Mouse (Mus musculus): ENCODE measurements around the gene Shb. TPM values are rescaled to one million over a fixed set of nuclear protein-coding genes. Genes with fewer than 3 reads are reported as not detected.

Shb gene
- polyA plus RNA-seq, 1 experiment: not detected

- WGBS: under 1% methylated on average over 70 of the region's 71 CpGs
- TF ChIP-seq POLR2A (IDR thresholded peaks at IDR 0.05; ENCODE audit: insufficient read depth, low read depth, low read length): no peak
- TF ChIP-seq CTCF (IDR thresholded peaks at IDR 0.05; ENCODE audit: insufficient read depth, low read depth, low read length): no peak
- peaks cover 23% of the 10 kb centered on the region for H3K4me1 ChIP-seq (ENCODE audit: control insufficient read depth, insufficient read depth, low read length)
- peak overlapping the region; percentile 24 for H3K27ac ChIP-seq (ENCODE audit: insufficient read depth, low read depth, low read length)
- H3K4me3 ChIP-seq (ENCODE audit: insufficient read depth, low read depth, low read length): peak overlapping the region; percentile 65
Observed at GRCm38 (mm10) chr4:45529201-45529985, 2.9 kb downstream of the Shb start.

DNA sequence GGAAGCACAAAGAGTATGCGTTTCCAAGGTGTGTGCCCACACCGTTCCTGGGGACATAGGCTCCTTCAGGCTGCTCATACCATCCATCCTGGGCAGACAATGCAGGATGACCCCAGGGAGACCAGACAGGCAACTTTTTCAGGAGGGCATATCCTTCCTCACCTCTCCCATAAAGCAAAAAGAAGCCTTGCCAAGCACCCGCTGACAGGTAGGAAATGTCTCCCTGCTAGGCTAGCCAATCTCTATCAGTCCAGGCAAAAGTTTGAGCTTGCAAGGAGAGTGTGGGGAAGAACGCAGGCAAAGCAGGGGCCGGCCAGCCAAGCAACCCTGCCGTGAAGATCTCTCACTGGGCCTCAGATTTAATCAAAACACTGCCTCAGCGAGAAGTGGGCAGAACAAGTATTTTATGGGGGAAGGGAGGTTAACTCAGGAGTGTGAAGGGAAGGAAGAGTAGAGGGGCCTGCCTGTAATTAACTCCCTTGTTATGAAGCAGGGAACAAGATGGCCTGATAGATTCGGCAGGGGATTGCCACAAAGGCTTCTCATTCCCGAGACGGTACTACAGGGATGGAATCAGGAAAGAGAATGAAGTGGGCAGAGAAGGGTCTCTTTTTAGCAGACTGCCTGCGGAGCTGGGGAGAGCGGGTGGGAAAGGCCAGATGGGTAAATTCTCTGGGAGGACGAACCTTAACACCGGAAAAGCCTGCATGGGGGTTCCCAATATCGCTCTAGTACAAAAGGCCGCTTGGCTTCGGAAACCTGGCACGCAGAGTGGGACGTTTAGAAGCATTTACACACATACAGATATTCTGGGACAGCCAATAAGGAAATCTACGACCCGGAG lies 3.7 kb downstream of the Shb start:
- H3K27ac ChIP-seq (ENCODE audit: insufficient read depth, low read depth, low read length): 0 out of 2 replicates have a peak overlapping the region, but pooled peaks have one; percentile 12
- peak overlapping the region; percentile 65 for H3K4me3 ChIP-seq (ENCODE audit: insufficient read depth, low read depth, low read length)
- 9% methylated on average over 21 of the region's 21 CpGs for WGBS
- TF ChIP-seq CTCF (IDR thresholded peaks at IDR 0.05; ENCODE audit: insufficient read depth, low read depth, low read length) (no peak), POLR2A (IDR thresholded peaks at IDR 0.05; ENCODE audit: insufficient read depth, low read depth, low read length) (no peak)
- peaks cover 23% of the 10 kb centered on the region for H3K4me1 ChIP-seq (ENCODE audit: control insufficient read depth, insufficient read depth, low read length)

DNA sequence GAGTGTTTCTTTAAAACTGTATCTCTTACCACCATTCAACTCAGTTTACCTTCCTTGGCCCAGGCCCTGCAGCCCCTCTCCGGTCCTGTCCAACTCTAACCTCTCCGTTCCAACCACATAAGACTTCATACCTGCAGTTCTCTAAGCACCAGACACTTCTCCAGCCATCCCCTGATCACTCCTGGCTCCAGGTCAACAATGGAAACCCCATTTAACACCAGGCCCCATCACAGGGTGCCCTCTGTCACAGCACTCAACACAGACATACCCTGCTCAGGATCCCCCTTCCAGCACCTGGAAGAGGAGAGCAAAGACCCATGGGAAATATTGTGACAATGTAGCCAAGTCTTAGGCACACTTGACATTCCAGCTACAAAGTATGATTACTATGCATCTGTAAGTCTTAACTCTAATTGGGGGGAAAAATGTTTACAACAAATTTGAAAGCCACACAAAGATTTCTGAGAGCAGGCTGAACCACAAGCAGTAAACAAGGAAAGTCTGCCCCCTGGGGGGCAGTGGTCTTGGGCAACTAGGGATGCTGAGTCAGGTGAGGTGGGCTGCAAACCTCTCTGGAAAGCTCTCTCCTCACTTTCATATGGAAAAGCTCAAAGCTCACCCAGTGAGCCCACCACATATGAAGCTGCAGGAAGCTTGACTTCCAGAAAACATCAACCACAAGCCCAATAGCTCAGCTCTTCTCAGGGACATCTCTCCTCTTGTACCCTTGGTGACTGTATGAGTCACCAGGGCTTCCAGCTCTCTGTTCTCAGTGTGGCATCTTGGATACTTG lies 4.5 kb downstream of the Shb start:
- no peak overlapping the region for H3K27ac ChIP-seq (ENCODE audit: insufficient read depth, low read depth, low read length)
- no peak for TF ChIP-seq CTCF (IDR thresholded peaks at IDR 0.05; ENCODE audit: insufficient read depth, low read depth, low read length)
- peaks cover 21% of the 10 kb centered on the region for H3K4me1 ChIP-seq (ENCODE audit: control insufficient read depth, insufficient read depth, low read length)
- WGBS: 75% methylated on average over 2 of the region's 2 CpGs
- peak overlapping the region; percentile 65 for H3K4me3 ChIP-seq (ENCODE audit: insufficient read depth, low read depth, low read length)

GRCm38 (mm10) chr4:45526846-45527561 lies 5.3 kb downstream of the Shb start:
- Histone ChIP-seq H3K4me3 (ENCODE audit: insufficient read depth, low read depth, low read length) (peak overlapping the region; percentile 65), H3K27ac (ENCODE audit: insufficient read depth, low read depth, low read length) (no peak overlapping the region), H3K4me1 (ENCODE audit: control insufficient read depth, insufficient read depth, low read length) (peaks cover 21% of the 10 kb centered on the region)
- WGBS: 64% methylated on average over 2 of the region's 2 CpGs
- no peak for TF ChIP-seq POLR2A (IDR thresholded peaks at IDR 0.05; ENCODE audit: insufficient read depth, low read depth, low read length)
- no peak for TF ChIP-seq CTCF (IDR thresholded peaks at IDR 0.05; ENCODE audit: insufficient read depth, low read depth, low read length)

DNA sequence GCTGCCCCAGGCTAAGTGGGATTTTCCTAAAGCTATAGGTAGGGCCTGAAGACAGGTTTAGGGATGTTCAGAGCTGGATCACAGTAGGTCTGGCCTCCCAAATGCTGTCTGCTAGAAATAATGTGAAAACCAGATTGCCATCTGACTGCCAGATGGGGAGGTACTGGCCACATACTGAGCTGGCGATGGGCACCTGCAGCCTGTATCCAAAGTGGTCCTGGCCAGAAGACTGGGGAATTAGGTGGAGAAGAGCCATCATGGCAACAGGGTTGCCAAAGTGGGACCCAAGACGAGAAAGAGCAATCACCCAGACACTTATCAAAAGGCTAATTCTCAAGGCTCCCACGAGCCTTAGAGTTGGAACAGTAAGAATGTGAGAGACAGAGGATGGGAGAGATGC lies 6.1 kb downstream of the Shb start:
- 73% methylated on average over 3 of the region's 3 CpGs for WGBS
- Histone ChIP-seq H3K27ac (ENCODE audit: insufficient read depth, low read depth, low read length) (no peak overlapping the region), H3K4me3 (ENCODE audit: insufficient read depth, low read depth, low read length) (no peak overlapping the region), H3K4me1 (ENCODE audit: control insufficient read depth, insufficient read depth, low read length) (peaks cover 25% of the 10 kb centered on the region)
- TF ChIP-seq POLR2A (IDR thresholded peaks at IDR 0.05; ENCODE audit: insufficient read depth, low read depth, low read length) (no peak), CTCF (IDR thresholded peaks at IDR 0.05; ENCODE audit: insufficient read depth, low read depth, low read length) (no peak)

GRCm38 (mm10) chr4:45525541-45525940 lies 6.7 kb downstream of the Shb start:
- H3K27ac ChIP-seq (ENCODE audit: insufficient read depth, low read depth, low read length): no peak overlapping the region
- WGBS: 81% methylated on average over 3 of the region's 3 CpGs
- no peak overlapping the region for H3K4me3 ChIP-seq (ENCODE audit: insufficient read depth, low read depth, low read length)
- peaks cover 23% of the 10 kb centered on the region for H3K4me1 ChIP-seq (ENCODE audit: control insufficient read depth, insufficient read depth, low read length)
- TF ChIP-seq POLR2A (IDR thresholded peaks at IDR 0.05; ENCODE audit: insufficient read depth, low read depth, low read length): no peak
- TF ChIP-seq CTCF (IDR thresholded peaks at IDR 0.05; ENCODE audit: insufficient read depth, low read depth, low read length): no peak

DNA sequence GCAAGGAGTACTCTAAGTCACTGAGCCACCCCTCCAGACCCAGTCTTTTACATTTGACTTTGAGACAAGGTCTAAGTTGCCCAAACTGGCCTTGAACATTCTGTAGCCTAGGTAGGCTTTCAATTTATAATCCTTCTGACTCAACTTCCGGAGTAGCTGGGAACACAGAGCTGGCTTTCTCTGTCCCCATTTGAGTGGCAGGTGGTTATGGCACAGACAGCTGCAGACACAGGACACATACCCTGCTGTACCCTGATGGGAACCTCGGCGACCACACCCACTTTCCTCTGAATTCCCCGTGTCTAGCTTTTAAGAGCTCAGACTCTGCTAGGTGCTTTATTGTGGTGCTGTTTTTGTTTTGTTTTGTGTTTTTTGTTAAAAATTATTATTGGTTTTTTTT lies 7.7 kb downstream of the Shb start:
- Histone ChIP-seq H3K4me1 (ENCODE audit: control insufficient read depth, insufficient read depth, low read length) (peaks cover 23% of the 10 kb centered on the region), H3K4me3 (ENCODE audit: insufficient read depth, low read depth, low read length) (no peak overlapping the region), H3K27ac (ENCODE audit: insufficient read depth, low read depth, low read length) (no peak overlapping the region)
- WGBS: 89% methylated on average over 4 of the region's 4 CpGs
- TF ChIP-seq POLR2A (IDR thresholded peaks at IDR 0.05; ENCODE audit: insufficient read depth, low read depth, low read length) (no peak), CTCF (IDR thresholded peaks at IDR 0.05; ENCODE audit: insufficient read depth, low read depth, low read length) (no peak)

DNA sequence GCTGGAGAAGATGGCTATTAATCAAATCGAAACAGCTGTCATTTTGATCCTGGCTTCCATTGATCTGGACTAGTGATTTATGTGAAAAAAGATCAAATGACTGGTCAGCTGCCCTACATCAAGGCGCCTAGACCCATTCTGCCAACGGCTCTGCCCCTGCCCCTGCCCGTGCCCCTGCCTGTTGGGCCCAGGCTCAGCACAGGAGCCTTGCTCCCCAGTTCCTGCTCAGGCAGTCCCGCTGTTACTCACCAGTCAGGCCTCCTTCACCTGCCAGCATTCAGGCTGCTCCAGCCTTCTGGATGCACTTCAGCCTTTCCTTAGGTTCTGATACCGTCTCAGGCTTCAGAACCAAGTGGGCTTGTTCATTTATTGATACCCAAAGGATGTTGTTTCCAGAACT lies 8.9 kb downstream of the Shb start:
- H3K4me1 ChIP-seq (ENCODE audit: control insufficient read depth, insufficient read depth, low read length): peaks cover 23% of the 10 kb centered on the region
- no peak for TF ChIP-seq CTCF (IDR thresholded peaks at IDR 0.05; ENCODE audit: insufficient read depth, low read depth, low read length)
- no peak for TF ChIP-seq POLR2A (IDR thresholded peaks at IDR 0.05; ENCODE audit: insufficient read depth, low read depth, low read length)
- H3K4me3 ChIP-seq (ENCODE audit: insufficient read depth, low read depth, low read length): no peak overlapping the region
- WGBS: 89% methylated on average over 6 of the region's 6 CpGs
- H3K27ac ChIP-seq (ENCODE audit: insufficient read depth, low read depth, low read length): no peak overlapping the region
